Mouse (Mus musculus): ENCODE measurements around the gene Gpatch4. TPM values are rescaled to one million over a fixed set of nuclear protein-coding genes. Genes with fewer than 3 reads are reported as not detected.

Gene Gpatch4
- polyA plus RNA-seq (2015; fragmentation: Nextera tagmentation; extraction: Ambion mirVana): 29.7 and 31.1 TPM in 2 replicates

DNA sequence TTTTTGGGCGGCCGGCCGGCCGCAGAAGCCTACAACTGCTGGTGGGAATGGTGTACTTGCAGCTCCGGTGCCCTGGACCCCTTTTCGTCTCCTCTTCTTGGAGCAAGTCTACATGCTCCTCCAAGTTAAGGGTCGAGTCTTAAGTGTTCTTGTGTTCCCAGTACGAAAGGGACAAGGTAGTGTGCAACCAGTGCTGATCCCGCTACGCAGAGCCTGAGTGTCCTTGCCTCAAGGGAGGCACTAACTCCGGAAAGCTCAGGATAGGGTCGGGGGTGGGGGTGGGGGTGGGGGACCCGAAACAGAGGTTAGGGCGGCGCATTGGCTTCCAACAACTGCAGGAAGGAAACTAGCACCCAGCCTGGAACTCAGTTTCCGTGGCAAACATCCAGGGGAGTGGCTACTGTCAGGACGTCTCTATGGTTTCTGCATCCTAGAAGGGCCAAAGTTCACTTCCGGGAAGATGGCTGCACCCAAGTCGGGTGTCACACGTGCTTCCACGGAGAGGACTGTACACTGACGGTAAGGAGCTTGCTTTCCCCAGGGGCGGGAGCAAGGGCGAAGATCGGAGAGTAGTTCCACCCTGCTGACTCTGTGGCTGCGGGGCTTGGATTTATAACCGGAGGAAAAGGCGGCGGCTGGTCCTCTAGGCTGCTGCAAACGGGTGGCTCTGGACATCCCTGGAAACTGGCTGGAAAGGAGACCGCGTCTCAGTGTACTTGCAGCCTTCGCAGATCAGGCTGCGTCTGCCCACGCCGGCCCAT lies at the start of gene Gpatch4:
Gene Gpatch4 (plus strand): TSS at position 448 of the 761 bp plus-strand sequence.
- peaks cover 13% of the 10 kb centered on the region; the same call in 1 of the 2 replicates for H3K27me3 ChIP-seq
- WGBS: 12% methylated on average over 36 of the region's 36 CpGs
- no peaks in the 10 kb centered on the region for H3K36me3 ChIP-seq
- peak within 1 kb of the TSS; percentile 57 for H3K9ac ChIP-seq (replicated peaks)
- ATAC-seq (replicated peaks): peak; percentile 97
- H3K9me3 ChIP-seq: no peaks in the 10 kb centered on the region
- H3K4me3 ChIP-seq: peak within 1 kb of the TSS; percentile 95
- peak within 1 kb of the TSS; percentile 87 for H3K4me2 ChIP-seq (replicated peaks)
- peaks cover 14% of the 10 kb centered on the region for H3K4me1 ChIP-seq
- peak within 1 kb of the TSS; percentile 45 for H3K27ac ChIP-seq (replicated peaks)

DNA sequence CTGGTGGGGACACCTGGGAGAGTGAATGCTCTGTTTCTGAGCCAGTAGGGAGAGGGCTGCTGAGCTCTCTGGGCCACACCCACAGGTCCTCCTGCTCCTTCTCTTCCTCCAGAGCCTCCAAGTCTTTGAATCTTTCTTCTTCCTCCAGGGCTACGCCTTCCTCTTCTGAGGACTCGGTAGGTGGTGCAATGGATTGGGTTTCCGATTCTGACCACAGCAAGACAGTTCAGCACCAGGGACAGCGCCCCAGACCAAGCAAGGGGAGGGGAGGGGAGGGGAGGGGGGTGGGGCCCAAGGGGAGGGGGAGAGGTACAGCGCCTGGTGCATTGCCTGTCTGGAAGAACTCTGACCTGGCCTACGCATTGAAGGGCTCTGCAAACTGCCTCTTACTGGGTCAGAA lies 49.5 kb upstream of the Gpatch4 start:
- no peaks in the 10 kb centered on the region for H3K36me3 ChIP-seq
- 7% methylated on average over 5 of the region's 6 CpGs for WGBS
- peaks cover 56% of the 10 kb centered on the region for H3K27me3 ChIP-seq

DNA sequence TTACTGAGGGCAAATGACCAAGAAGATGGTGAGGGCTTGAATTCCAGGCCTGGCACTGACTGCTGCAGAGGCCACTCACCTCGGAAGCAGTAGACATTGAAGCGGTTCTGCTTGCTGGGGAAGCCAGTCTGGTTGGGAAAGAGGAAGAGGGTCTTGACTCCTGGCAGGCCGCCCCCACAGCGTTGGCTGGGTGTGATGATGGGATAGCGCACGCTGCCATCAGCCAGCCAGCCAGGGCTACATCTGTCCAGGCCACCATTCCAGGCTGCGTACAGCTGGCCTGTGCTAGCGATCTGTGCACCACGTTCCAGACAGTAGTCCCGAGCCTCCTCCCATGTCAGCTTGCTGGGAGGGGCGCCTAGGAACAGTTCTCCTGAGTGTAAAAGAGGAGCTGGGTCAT lies 47.6 kb upstream of the Gpatch4 start:
- peaks cover 36% of the 10 kb centered on the region for H3K4me1 ChIP-seq
- 32% methylated on average over 11 of the region's 11 CpGs for whole genome bisulfite sequencing
- no peaks in the 10 kb centered on the region for H3K36me3 ChIP-seq
- H3K9ac ChIP-seq (replicated peaks): no peak overlapping the region
- H3K9me3 ChIP-seq: no peaks in the 10 kb centered on the region
- no peak overlapping the region for H3K4me3 ChIP-seq
- H3K27ac ChIP-seq (replicated peaks): no peak overlapping the region
- H3K4me2 ChIP-seq (replicated peaks): no peak overlapping the region
- ATAC-seq (replicated peaks): no peak
- H3K27me3 ChIP-seq: peaks cover 68% of the 10 kb centered on the region

More for the DNA sequence above, 49.5 kb upstream of the Gpatch4 start:
- Histone ChIP-seq H3K9ac (replicated peaks) (no peak overlapping the region), H3K4me3 (no peak overlapping the region), H3K9me3 (no peaks in the 10 kb centered on the region), H3K27ac (replicated peaks) (no peak overlapping the region), H3K4me1 (peaks cover 24% of the 10 kb centered on the region), H3K4me2 (replicated peaks) (no peak overlapping the region)
- ATAC-seq (replicated peaks): no peak

GRCm38 (mm10) chr3:87996401-87996800 lies 46.5 kb upstream of the Gpatch4 start:
- H3K36me3 ChIP-seq: no peaks in the 10 kb centered on the region
- no peak for ATAC-seq (replicated peaks)
- no peak overlapping the region for H3K27ac ChIP-seq (replicated peaks)
- H3K27me3 ChIP-seq: peaks cover 79% of the 10 kb centered on the region
- H3K4me2 ChIP-seq (replicated peaks): peak overlapping the region; percentile 73
- H3K4me1 ChIP-seq: peaks cover 45% of the 10 kb centered on the region
- peak overlapping the region; percentile 41 for H3K4me3 ChIP-seq
- no peak overlapping the region for H3K9ac ChIP-seq (replicated peaks)
- no peaks in the 10 kb centered on the region for H3K9me3 ChIP-seq
- 3% methylated on average over 15 of the region's 15 CpGs for WGBS

DNA sequence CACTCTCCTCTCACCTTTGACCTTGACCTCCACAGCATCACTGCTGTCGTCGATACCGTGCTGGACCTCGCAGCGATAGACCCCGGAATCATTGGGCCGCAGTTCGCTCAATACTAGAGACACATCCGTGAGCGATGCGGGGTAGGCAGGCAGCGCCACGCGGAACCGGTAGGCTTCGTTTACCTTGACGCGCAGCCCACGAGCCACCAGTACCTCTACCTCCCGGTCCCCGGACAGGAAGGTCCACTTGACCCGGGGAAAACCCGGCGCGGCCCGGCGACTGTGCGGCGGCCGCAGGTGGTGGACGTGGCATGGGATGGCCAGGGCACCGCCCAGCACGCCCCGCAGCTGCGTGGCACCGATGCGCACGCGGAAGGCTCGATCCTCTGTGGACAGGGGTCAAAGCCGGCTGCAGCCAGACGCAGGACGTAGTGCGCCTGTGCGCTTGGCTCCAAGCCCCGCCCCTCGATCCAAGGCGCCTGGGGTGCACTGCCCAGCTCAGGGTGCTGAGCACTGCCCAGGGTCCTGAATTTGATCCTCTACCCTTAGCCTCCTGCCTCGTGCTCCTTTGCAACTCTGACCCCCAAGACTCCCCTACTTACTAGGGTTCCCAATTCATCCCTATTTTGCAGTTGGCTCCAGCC lies 45.8 kb upstream of the Gpatch4 start:
- no peak for ATAC-seq (replicated peaks)
- H3K4me2 ChIP-seq (replicated peaks): peak overlapping the region; percentile 73
- H3K4me1 ChIP-seq: peaks cover 51% of the 10 kb centered on the region
- WGBS: 3% methylated on average over 49 of the region's 49 CpGs
- no peaks in the 10 kb centered on the region for H3K36me3 ChIP-seq
- H3K27me3 ChIP-seq: peaks cover 86% of the 10 kb centered on the region
- no peaks in the 10 kb centered on the region for H3K9me3 ChIP-seq
- no peak overlapping the region for H3K27ac ChIP-seq (replicated peaks)
- H3K4me3 ChIP-seq: peak overlapping the region; percentile 41
- peak overlapping the region; percentile 52 for H3K9ac ChIP-seq (replicated peaks)

- H3K9ac ChIP-seq (replicated peaks): peak overlapping the region; percentile 42; the same call in 1 of the 2 replicates
- H3K27me3 ChIP-seq: peaks cover 93% of the 10 kb centered on the region
- H3K4me3 ChIP-seq: peak overlapping the region; percentile 41
- peak overlapping the region; percentile 71 for H3K4me2 ChIP-seq (replicated peaks)
- peaks cover 58% of the 10 kb centered on the region for H3K4me1 ChIP-seq
- no peak overlapping the region for H3K27ac ChIP-seq (replicated peaks)
- no peaks in the 10 kb centered on the region for H3K36me3 ChIP-seq
- ATAC-seq (replicated peaks): peak; percentile 45; the same call in 1 of the 2 replicates
- H3K9me3 ChIP-seq: no peaks in the 10 kb centered on the region
- 2% methylated on average over 7 of the region's 7 CpGs for WGBS
These were observed 44.2 kb upstream of the Gpatch4 start for GRCm38 (mm10) chr3:87998747-87999146.

DNA sequence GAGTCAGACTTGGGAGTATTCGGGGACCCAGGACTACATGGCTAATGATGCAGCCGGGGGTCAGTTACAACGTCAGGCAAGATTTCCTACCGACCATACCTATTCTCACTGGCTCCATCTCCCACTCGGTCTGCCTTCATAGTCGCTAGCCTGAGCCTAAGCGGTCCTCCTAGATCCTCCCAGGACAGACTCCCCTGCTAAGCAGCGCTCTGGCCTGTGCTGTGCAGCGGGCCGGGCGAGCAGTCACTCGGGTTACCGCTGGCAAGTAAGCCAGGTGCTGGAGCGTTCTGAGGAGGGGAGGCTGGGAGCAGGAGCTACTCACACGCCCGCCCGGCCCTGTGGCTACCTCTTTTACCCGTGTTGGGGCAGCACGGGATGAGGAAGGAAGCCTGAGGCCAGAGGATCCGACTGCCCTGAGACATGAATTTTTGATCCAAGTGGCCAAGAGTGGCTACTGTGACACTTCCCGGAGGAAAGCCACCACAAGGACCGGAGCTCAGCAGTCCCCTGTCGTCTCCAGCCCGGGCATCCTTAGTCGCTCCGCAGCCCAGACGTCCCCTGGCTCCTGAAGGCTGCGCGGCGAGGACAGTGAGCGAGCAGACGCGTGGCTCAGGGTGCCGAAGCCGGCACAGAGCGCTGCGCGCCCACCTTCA lies 43.5 kb upstream of the Gpatch4 start:
- H3K36me3 ChIP-seq: no peaks in the 10 kb centered on the region
- peak overlapping the region; percentile 42 for H3K9ac ChIP-seq (replicated peaks)
- peak overlapping the region; percentile 65 for H3K27ac ChIP-seq (replicated peaks)
- H3K4me1 ChIP-seq: peaks cover 58% of the 10 kb centered on the region
- H3K4me2 ChIP-seq (replicated peaks): peak overlapping the region; percentile 71
- H3K27me3 ChIP-seq: peaks cover 87% of the 10 kb centered on the region
- WGBS: under 1% methylated on average over 38 of the region's 38 CpGs
- ATAC-seq (replicated peaks): no peak; the same call in 1 of the 2 replicates
- H3K9me3 ChIP-seq: no peaks in the 10 kb centered on the region
- peak overlapping the region; percentile 41 for H3K4me3 ChIP-seq

DNA sequence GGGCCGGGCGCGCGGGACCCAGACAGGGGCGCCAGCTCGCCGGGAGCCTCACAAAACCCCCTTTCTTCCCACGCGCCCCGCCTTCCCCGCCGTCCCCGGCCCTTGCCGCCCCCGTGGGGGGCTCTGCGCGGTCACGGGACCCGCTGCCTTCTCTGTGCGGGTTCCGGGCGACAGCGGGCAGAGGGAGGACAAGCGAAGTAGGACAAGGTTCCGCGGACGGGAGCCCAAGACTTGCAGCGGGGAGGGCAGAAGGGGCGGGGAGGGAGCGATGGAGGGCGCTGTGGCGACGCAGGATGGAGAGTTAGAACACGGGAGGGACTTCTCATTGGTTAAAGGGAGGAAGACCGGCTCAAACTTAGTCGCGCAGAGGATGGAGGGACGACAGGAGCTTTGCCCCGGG lies 42.7 kb upstream of the Gpatch4 start, which contains the start of gene Bcan:
Gene Bcan (minus strand): TSS at position 50 of the 400 bp plus-strand sequence.
- Histone ChIP-seq H3K27ac (replicated peaks) (peak within 1 kb of the TSS; percentile 65), H3K4me1 (peaks cover 58% of the 10 kb centered on the region), H3K4me3 (peak within 1 kb of the TSS; percentile 41), H3K9me3 (no peaks in the 10 kb centered on the region), H3K4me2 (replicated peaks) (peak within 1 kb of the TSS; percentile 71), H3K27me3 (peaks cover 78% of the 10 kb centered on the region), H3K9ac (replicated peaks) (peak within 1 kb of the TSS; percentile 42), H3K36me3 (no peaks in the 10 kb centered on the region)
- under 1% methylated on average over 39 of the region's 39 CpGs for WGBS
- no peak; the same call in 1 of the 2 replicates for ATAC-seq (replicated peaks)

- no peak for ATAC-seq (replicated peaks)
- 13% methylated on average over 11 of the region's 11 CpGs for WGBS
- H3K9me3 ChIP-seq: no peaks in the 10 kb centered on the region
- H3K4me3 ChIP-seq: peak overlapping the region; percentile 41
- no peaks in the 10 kb centered on the region for H3K36me3 ChIP-seq
- peak overlapping the region; percentile 71 for H3K4me2 ChIP-seq (replicated peaks)
- 0 out of 2 replicates have a peak overlapping the region, but pooled peaks have one; percentile 42 for H3K9ac ChIP-seq (replicated peaks)
- H3K27ac ChIP-seq (replicated peaks): no peak overlapping the region; the same call in 1 of the 2 replicates
- H3K4me1 ChIP-seq: peaks cover 58% of the 10 kb centered on the region
- H3K27me3 ChIP-seq: peaks cover 70% of the 10 kb centered on the region
These were observed 41.9 kb upstream of the Gpatch4 start for GRCm38 (mm10) chr3:88000816-88001595.

DNA sequence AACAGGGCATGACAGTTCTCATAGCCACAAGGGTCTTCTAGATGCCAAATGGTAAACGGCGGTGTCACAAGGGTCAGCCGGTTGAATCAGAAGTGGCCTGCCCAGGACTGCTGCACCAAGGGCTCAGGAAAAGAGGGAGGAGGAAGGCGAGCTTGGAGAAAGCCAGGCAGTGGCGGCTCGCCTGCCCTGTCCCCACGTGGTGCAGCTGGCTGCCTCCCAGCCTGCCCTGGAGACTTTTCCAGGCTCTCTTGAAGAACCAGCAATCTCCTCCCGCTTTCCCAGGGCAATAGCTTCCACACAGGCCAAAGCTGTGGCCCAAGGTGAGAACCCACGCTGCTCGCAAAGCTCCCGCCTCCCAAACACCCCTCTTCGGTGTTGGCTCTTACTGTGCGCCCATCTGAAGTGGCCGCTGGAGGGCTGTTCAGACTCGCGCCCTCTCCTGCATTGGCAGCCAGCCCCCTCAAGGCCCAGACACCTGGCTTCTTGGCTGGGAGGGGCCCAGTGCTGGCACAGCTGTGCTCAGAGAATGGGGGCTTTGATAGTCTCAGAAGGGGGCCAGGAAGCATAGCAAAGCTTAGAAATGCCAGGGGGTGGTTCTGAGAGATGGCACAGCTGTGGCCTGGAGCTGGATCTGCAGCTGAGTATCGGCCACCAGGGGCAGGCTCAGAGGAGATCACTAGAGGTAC lies 40.5 kb upstream of the Gpatch4 start:
- peak overlapping the region; percentile 42 for H3K27ac ChIP-seq (replicated peaks)
- H3K27me3 ChIP-seq: peaks cover 56% of the 10 kb centered on the region
- H3K9me3 ChIP-seq: no peaks in the 10 kb centered on the region
- no peak overlapping the region for H3K9ac ChIP-seq (replicated peaks)
- peak overlapping the region; percentile 1; the same call in 1 of the 2 replicates for H3K4me2 ChIP-seq (replicated peaks)
- H3K4me3 ChIP-seq: no peak overlapping the region
- H3K4me1 ChIP-seq: peaks cover 47% of the 10 kb centered on the region
- 3% methylated on average over 17 of the region's 17 CpGs for WGBS
- peak; percentile 37 for ATAC-seq (replicated peaks)
- H3K36me3 ChIP-seq: no peaks in the 10 kb centered on the region

Data from forebrain, embryonic 15.5 days (tissue).